Mouse (Mus musculus) forebrain, embryonic 14.5 days (tissue): ENCODE results near the gene Mphosph10. TPM values are rescaled to one million over a fixed set of nuclear protein-coding genes. Genes with fewer than 3 reads are reported as not detected.

Source experiments
- ATAC-seq: fragments of 200-750 bp; cut with Nextera tagmentation; 2 replicates; pipeline ENCODE4 v1.8.0; 2017; ENCODE audit warnings: mild to moderate bottlenecking, moderate library complexity
- DNase-seq: peaks from one replicate; pipeline ENCODE4 v3.0.0-alpha.2; 2015; ENCODE audit warnings: low spot score
- H3K27ac ChIP-seq: fragments of 300-500 bp; sonication (generic); 2 replicates; pipeline ENCODE4 v1.5.1; 2014; ENCODE audit warnings: low read depth, mild to moderate bottlenecking, control low read depth, low read length, moderate library complexity
- H3K27me3 ChIP-seq: fragments of 300-500 bp; sonication (generic); replicated peaks from 2 replicates; pipeline ENCODE4 v1.6.1; 2014; ENCODE audit warnings: low read length, control low read depth, mixed read lengths; ENCODE audit not compliant: control insufficient read depth, insufficient read depth
- H3K36me3 ChIP-seq: fragments of 300-500 bp; sonication (generic); 2 replicates; pipeline ENCODE4 v1.6.1; 2014; ENCODE audit warnings: low read length, control low read depth; ENCODE audit not compliant: control insufficient read depth, insufficient read depth
- H3K4me1 ChIP-seq: fragments of 300-500 bp; sonication (generic); 2 replicates; pipeline ENCODE4 v1.6.1; 2014; ENCODE audit warnings: antibody characterized with exemption, low read length, control low read depth; ENCODE audit not compliant: control insufficient read depth, insufficient read depth
- H3K4me2 ChIP-seq: fragments of 300-500 bp; sonication (generic); 2 replicates; pipeline ENCODE4 v1.6.1; 2014; ENCODE audit warnings: mild to moderate bottlenecking, control low read depth, low read length
- H3K4me3 ChIP-seq: fragments of 300-500 bp; sonication (generic); 2 replicates; pipeline ENCODE4 v1.5.1; 2014; ENCODE audit warnings: low read depth, low read length, control low read depth
- H3K9ac ChIP-seq: fragments of 300-500 bp; sonication (generic); 2 replicates; pipeline ENCODE4 v1.6.1; 2014; ENCODE audit warnings: mild to moderate bottlenecking, low read length, control low read depth, moderate library complexity
- H3K9me3 ChIP-seq: fragments of 300-500 bp; sonication (generic); replicated peaks from 2 replicates; pipeline ENCODE4 v1.6.1; 2016; ENCODE audit warnings: low read length, control low read depth, mixed read lengths; ENCODE audit not compliant: control insufficient read depth
- WGBS: fragments of 180-500 bp; shearing (Covaris S2); extraction: QIAGEN DNeasy Blood & Tissue Kit; methylation state at CpG from one replicate; pipeline ENCODE4 v1.1.7; 2014; 5-methylcytosine and 5-hydroxymethylcytosine counted together
- polyA plus RNA-seq: library from polyadenylated mRNA; unstranded; fragments of >200 nt; fragmentation: Nextera tagmentation; extraction: Ambion mirVana; gene quantifications from 2 replicates; pipeline ENCODE4 v1.2.1, GENCODE M21; 2014

Mphosph10 gene
- polyA plus RNA-seq, 1 experiment from 2014 or later, result 28.0 TPM

DNA sequence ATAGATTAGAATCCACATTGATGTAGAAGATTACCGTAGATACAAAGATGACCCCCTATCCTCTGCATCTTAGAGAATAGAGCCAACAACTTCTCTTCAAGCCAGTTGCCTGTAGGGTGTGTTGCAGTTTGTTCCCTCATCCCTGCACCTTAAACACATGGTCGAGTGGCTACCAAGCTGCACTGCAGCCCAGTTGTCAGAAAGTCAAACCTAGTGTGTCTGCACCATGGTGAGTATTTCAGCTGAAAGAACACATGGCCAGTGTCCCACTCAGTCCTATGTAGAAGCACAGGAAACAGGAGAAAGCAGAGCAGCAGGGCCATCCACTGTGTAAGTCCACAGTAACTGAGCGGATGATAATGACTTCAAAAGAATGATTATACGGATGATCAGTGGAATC is 64.6 kb downstream of the Mphosph10 start:
- Histone ChIP-seq H3K4me3 (no peak overlapping the region), H3K9ac (no peak overlapping the region), H3K36me3 (peaks cover 14% of the 10 kb centered on the region; the same call in 1 of the 2 replicates), H3K4me2 (no peak overlapping the region), H3K4me1 (no peaks in the 10 kb centered on the region), H3K27ac (no peak overlapping the region), H3K9me3 (no peaks in the 10 kb centered on the region), H3K27me3 (no peaks in the 10 kb centered on the region)
- DNase-seq (no peak), ATAC-seq (no peak)
- WGBS, result 89% methylated on average over 4 of the region's 4 CpGs

- ATAC-seq (peak; percentile 78), DNase-seq (peak; percentile 81)
- no peak overlapping the region for H3K4me2 ChIP-seq
- no peak overlapping the region for H3K9ac ChIP-seq
- 25% methylated on average over 1 of the region's 1 CpGs for WGBS
- H3K9me3 ChIP-seq, result no peaks in the 10 kb centered on the region
- no peak overlapping the region for H3K27ac ChIP-seq
- H3K4me3 ChIP-seq, result no peak overlapping the region
- no peaks in the 10 kb centered on the region for H3K4me1 ChIP-seq
- no peaks in the 10 kb centered on the region for H3K27me3 ChIP-seq
- H3K36me3 ChIP-seq, result peaks cover 17% of the 10 kb centered on the region
These were observed 65.2 kb downstream of the Mphosph10 start for GRCm38 (mm10) chr7:64326892-64327291.

Other genes with a start within 250 kb of the Mphosph10 start
- 0.11 and 0.49 TPM in 2 replicates for gene Trpm1, start 238.4 kb downstream of the Mphosph10 start, polyA plus RNA-seq
- gene Mtmr10, start 104.6 kb downstream of the Mphosph10 start, polyA plus RNA-seq, result 8.5 and 8.6 TPM in 2 replicates
- gene Fan1, start 18.2 kb downstream of the Mphosph10 start, polyA plus RNA-seq, result 3.5 and 4.6 TPM in 2 replicates
- 40.3 and 42.2 TPM in 2 replicates for gene Mcee, start 339 bp upstream of the Mphosph10 start, polyA plus RNA-seq
- 113 and 159 TPM in 2 replicates for gene Apba2, start 109.4 kb upstream of the Mphosph10 start, polyA plus RNA-seq